Mouse (Mus musculus) bone marrow macrophage, adult 2 months (primary cell): ENCODE results near the gene Akap6. TPM values are rescaled to one million over a fixed set of nuclear protein-coding genes. Genes with fewer than 3 reads are reported as not detected.

ENCODE experiments used
- H3K27ac ChIP-seq: 2 replicates; pipeline ENCODE4 v1.5.1; 2012; ENCODE audit warnings: low read depth, low read length; ENCODE audit not compliant: insufficient read depth
- H3K4me1 ChIP-seq: 2 replicates; pipeline ENCODE4 v1.6.1; 2012; ENCODE audit warnings: low read length; ENCODE audit not compliant: control insufficient read depth, insufficient read depth
- H3K4me3 ChIP-seq: 2 replicates; pipeline ENCODE4 v1.5.1; 2012; ENCODE audit warnings: mild to moderate bottlenecking, low read length, moderate library complexity; ENCODE audit not compliant: insufficient read depth
- CTCF ChIP-seq: IDR thresholded peaks from 2 replicates; pipeline ENCODE4 v1.5.1; 2012; ENCODE audit warnings: low read depth, mild to moderate bottlenecking, low read length, moderate library complexity
- POLR2A ChIP-seq: IDR thresholded peaks from 2 replicates; pipeline ENCODE4 v1.6.1; 2012; ENCODE audit warnings: mild to moderate bottlenecking, low read depth, low read length, borderline replicate concordance
- polyA plus RNA-seq: library from polyadenylated mRNA; stranded (reverse); fragments of >200 nt; gene quantifications from 2 replicates; pipeline ENCODE4 v1.2.4, GENCODE M21; 2012; ENCODE audit not compliant: missing spikeins, insufficient read depth, insufficient read length

Akap6 gene
- polyA plus RNA-seq, 1 experiment = 0.05 TPM

GRCm38 (mm10) chr12:52773847-52774246 is 74.7 kb downstream of the Akap6 start:
- TF ChIP-seq POLR2A = no peak
- Histone ChIP-seq H3K27ac (no peak overlapping the region), H3K4me3 (no peak overlapping the region), H3K4me1 (peaks cover 16% of the 10 kb centered on the region)

- H3K4me3 ChIP-seq = no peak overlapping the region
- TF ChIP-seq CTCF = no peak
- TF ChIP-seq POLR2A = no peak
- no peak overlapping the region for H3K27ac ChIP-seq
- H3K4me1 ChIP-seq = peaks cover 16% of the 10 kb centered on the region
Measured at GRCm38 (mm10) chr12:52774382-52774781, 75.2 kb downstream of the Akap6 start.

GRCm38 (mm10) chr12:52780216-52780615 is 81.0 kb downstream of the Akap6 start:
- no peak for TF ChIP-seq CTCF

GRCm38 (mm10) chr12:52781066-52781465 is 81.9 kb downstream of the Akap6 start:
- no peak overlapping the region for H3K4me3 ChIP-seq
- peaks cover 16% of the 10 kb centered on the region for H3K4me1 ChIP-seq
- TF ChIP-seq POLR2A (no peak), CTCF (no peak)
- no peak overlapping the region for H3K27ac ChIP-seq

More at GRCm38 (mm10) chr12:52780216-52780615, 81.0 kb downstream of the Akap6 start:
- Histone ChIP-seq H3K27ac (no peak overlapping the region), H3K4me1 (peaks cover 16% of the 10 kb centered on the region), H3K4me3 (no peak overlapping the region)

- Histone ChIP-seq H3K4me1 (peaks cover 16% of the 10 kb centered on the region), H3K4me3 (peak overlapping the region; percentile 47), H3K27ac (peak overlapping the region; percentile 83)
- no peak for TF ChIP-seq CTCF
Measured at GRCm38 (mm10) chr12:52782902-52783441, 83.8 kb downstream of the Akap6 start.

- Histone ChIP-seq H3K4me1 (peaks cover 16% of the 10 kb centered on the region), H3K27ac (no peak overlapping the region), H3K4me3 (no peak overlapping the region)
- TF ChIP-seq CTCF (no peak), POLR2A (no peak)
Measured at GRCm38 (mm10) chr12:52785217-52785616, 86.0 kb downstream of the Akap6 start.

GRCm38 (mm10) chr12:52790350-52790768 is 91.2 kb downstream of the Akap6 start:
- H3K4me3 ChIP-seq = no peak overlapping the region
- H3K27ac ChIP-seq = no peak overlapping the region
- H3K4me1 ChIP-seq = no peaks in the 10 kb centered on the region
- TF ChIP-seq POLR2A = no peak
- no peak for TF ChIP-seq CTCF

GRCm38 (mm10) chr12:52794131-52794530 is 94.9 kb downstream of the Akap6 start:
- Histone ChIP-seq H3K4me1 (no peaks in the 10 kb centered on the region), H3K27ac (no peak overlapping the region), H3K4me3 (no peak overlapping the region)
- TF ChIP-seq CTCF (no peak), POLR2A (no peak)

- Histone ChIP-seq H3K27ac (no peak overlapping the region), H3K4me1 (no peaks in the 10 kb centered on the region), H3K4me3 (no peak overlapping the region)
- TF ChIP-seq POLR2A (no peak), CTCF (no peak)
Measured at GRCm38 (mm10) chr12:52795551-52796470, 96.6 kb downstream of the Akap6 start.

- H3K4me3 ChIP-seq = no peak overlapping the region
- no peak for TF ChIP-seq CTCF
- no peak for TF ChIP-seq POLR2A
- H3K27ac ChIP-seq = no peak overlapping the region
- H3K4me1 ChIP-seq = no peaks in the 10 kb centered on the region
Measured at GRCm38 (mm10) chr12:52796471-52796795, 97.2 kb downstream of the Akap6 start.
